Mouse (Mus musculus) lung, postnatal 25 days (tissue): ENCODE measurements around the gene Nlrp9b.
"Not testable (repeated sequence)": the region's sequence is repeated elsewhere in the genome, so short reads cannot be mapped to it uniquely, and the experiment has no call there.

Experiments used
- DNase-seq: peaks from one replicate; pipeline ENCODE4 v3.0.0; 2022; ENCODE audit warnings: low spot score

Nlrp9b gene

DNA sequence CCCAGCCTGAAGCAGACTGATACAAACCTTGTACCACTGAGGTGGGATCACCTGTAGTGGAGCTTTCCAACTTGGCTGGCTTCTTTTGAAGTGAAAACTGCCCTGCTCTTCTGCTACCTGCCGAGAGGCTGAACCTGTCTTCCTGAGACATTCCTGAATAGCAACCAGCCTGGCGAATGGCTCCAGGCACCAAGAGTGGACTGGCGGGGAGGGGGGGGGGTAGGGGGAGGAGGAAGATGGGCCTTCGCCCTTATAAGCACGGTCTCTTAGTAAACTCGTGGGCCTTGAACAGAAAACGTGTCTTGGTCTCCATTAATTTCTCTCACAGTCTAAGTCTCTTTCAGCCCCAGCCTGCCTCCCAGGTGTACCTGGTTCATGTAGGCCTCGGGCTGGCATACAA is at the start of gene Nlrp9b:
Gene Nlrp9b (plus strand): TSS at position 301 of the 400 bp plus-strand sequence.
- DNase-seq: not testable (repeated sequence)

DNA sequence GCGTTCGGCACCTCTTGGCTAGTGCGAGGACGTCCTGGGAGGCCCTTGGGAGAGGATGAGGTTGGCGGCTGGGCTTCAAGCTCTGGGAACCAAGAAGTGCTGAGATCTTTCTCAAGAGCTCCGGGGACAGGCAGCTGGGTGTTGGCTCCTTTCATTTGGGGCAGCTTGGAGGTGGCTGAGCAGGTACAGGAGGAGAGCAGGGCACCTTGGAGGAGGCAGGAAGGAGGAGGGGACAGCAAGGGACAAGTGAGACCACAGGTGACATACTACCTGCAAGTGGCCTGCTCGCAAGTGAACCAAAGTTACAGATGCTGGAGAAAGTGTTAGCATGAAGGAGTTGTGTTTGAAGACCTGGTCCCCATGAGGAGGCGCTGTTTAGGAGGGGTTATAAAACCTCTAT is 46.6 kb upstream of the Nlrp9b start:
- DNase-seq: no peak

DNA sequence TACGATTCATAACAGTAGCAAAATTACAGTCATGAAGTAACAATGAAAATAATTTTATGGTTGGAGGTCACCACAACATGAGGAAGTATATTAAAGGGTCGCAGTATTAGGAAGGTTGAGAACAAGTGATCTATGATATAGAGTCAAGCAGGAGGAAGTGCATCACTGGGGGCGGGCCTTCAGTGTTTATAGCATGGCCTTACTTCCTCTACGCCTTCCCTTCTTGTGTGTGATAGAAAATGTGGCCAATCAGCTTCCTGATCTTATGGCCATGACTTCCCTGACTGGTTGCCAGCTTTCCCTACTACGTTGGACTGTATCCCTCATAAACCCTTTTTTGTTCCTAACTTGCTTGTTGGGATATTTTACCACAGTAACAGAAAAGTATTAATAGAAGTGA is 46.1 kb upstream of the Nlrp9b start:
- DNase-seq: no peak

DNA sequence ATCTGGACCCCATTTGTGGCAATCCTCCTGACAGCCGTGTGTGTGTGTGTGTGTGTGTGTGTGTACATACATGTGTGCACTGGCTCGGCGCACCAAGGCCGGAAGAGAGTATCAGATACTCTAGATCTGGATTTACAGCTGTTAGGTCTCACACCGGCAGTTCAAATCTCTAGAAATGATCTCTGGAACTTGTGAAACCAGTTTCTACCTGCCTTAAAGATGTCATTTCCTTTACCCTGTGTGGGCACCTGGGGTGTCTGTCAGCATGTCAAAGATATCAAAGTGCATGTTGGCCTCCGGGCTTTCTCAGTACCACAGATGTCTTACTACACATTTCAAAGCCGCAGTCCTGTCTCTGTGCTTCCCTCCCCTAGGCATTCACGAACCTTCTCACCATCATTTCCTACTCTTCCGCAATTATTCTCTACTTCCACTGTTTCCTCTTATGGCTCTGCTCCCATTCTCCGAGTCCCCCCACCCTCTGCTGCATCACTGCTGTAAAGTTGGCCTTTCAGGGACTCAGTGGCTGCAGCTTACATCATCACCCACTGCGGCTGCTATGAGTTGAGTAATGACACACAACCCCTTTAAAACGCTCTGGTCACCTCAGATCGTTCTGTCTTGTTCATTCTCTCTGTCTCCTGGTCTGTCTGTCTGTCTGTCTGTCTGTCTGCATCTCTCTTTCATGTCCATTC is 45.3 kb upstream of the Nlrp9b start:
- DNase-seq: no peak

DNA sequence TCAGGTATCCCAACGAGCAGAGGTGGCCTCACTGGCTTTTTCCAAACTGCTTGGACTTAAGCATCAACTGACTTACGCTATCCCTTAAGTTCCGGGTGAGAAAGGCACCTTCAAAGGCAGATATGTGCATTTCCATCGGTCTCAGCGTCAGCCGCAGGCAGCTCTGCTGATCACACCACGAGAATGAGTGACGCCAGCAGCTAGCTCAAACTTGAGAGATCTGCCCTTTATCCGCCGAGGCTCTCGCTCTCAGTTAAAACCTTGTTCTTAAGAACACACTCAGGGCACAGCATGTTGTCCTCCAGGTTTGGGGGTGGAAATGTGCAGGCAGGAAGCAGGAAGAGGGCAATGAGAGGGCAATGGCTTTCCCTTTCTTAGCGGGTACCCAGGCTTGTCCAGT is 42.3 kb upstream of the Nlrp9b start:
- no peak for DNase-seq

DNA sequence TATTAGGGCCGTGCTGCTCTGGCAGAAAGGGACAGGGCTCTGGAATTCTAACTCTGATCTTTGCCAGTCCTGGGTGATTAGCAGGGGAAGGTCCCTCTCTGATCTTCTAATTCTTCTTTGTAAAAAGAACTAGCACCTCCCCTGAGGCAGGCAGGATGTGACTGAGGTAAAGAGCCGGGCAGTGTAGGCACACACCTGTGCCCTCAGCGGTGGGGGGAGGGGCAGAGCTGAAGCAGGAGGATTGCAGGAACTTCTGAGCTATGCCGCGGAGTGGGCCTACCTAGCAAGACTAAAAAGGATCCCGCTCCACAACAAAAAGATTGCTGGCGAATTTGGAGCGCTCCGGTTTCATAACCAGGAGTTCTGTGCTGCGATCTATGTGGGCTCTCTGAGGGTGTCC is 41.3 kb upstream of the Nlrp9b start:
- DNase-seq: no peak

DNA sequence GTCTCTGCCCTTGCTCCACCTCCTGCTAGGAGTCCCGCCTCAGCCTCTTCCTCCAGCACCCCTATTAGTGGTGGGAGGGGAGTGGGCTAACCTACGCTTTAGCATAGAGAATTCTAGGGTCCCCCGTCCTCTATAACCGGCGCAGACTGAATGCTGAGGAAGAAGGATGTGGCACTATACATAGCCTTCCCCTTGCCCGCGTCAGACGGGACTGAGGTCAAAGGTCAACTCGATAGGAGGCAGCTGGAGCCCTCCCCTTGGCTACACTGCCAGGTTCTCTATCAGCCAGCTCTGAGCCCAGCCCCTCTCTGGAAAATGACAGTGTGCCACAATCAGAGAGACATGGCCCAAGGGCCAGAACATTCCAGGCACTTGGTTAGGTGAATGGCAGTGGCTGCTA is 40.7 kb upstream of the Nlrp9b start, which contains the start of gene Igsf23:
Gene Igsf23 (minus strand): TSS at position 168 of the 400 bp plus-strand sequence.
- no peak for DNase-seq

DNA sequence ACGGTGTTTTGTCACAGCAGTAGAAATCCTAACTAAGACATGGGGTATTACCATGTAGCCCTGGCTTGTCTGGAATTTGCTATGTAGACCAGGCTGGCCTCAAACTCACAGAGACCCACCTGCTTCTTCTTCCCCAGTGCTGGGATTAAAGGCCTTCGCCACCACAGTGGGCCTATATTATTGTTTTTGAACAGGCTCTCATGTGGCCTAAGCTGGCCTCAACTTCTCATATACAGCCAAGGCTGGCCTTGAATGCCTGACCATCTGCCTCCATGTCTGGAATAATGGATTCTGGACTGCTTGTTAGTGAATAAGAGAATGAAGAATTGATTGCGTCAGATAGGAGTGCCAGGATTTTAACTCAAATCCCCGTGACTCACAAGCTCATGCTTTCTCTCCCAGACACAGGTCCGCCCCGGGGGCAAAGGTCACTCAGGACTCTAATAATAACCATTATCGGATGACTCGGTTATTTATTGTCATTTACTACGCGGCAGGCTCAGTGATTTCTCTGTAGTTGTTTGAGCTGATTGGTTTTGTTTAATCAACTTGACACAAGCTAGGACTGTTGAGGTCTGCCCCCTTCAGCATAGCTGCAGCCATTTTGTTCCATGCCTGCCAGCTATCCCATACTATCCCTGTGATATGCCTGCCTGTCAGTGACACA is 38.8 kb upstream of the Nlrp9b start:
- no peak for DNase-seq

DNA sequence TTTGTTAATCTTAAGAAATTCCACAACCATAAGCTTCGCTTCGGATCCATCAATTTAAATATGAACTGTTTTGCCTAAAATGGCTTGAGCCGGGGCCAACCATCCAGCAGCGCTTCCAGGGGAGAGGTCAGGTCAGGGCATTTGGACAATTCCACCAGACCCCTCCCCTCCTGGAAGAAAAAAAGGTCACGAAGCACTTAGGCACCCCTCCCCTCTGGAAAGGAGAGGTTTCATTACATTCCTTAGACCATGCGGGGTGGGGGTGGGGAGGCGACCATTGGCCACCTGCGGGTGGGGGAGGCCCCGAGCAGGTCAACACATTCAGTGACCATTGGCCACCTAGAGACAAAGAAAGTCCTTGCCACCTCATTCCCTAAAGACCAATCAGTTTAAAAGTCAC is 38.2 kb upstream of the Nlrp9b start:
- DNase-seq: no peak

DNA sequence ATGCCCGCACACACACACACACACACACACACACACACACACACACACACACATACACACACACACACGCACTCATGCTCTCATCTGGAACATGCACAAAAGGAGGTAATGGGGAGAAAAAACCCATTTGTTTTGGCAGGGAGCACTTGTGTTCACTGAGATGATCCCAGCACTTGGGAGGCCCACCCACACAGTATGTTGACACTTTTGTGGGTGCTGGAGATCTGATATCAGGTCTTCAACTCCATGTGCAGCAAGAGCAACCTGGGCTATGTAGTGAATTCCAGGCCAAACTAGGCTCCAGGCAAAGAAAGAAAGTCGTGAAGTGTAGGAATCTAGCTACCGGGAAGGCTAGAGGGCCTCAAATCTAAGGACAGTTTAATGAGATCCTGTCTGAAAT is 35.4 kb upstream of the Nlrp9b start:
- no peak for DNase-seq

DNA sequence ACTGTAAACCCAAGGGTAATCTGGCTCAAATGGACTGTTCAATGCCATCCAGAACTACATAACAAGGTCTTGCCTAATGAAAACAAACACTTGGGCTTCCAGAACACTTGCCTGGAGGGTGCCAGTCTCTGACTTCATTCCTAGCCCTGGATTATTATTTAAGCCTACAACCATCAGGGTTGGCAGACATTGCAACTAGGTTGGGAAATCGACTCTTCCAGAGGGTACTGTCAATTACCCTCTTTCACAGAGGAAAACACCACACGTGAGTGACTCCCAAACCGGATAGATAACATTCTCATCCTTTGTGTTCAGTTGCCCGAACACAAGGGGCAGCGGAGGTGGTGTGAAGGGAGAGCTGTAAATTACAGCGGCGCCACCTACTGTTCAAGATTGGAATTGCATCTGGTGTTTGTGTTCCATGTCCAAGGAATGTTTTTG is 34.9 kb upstream of the Nlrp9b start:
- peak; percentile 92 for DNase-seq

DNA sequence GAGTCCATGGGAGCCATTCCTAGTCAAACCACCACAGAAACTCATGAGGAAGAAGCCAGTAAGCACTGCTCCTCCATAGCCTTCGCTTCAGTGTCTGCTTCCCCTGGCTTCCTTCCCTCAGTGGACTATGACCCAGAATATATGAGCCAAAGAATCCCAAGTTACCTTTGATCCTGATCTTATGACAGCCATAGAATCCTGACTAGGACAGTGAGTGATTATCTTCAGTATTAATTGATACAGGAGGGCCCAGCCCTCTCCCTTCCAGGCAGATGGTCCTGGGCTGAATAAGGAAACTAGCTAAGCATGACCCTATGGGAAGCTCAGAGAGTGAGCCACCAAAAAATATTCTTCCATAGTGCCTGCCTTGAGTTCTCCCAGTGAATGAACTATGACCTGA is 28.8 kb upstream of the Nlrp9b start:
- no peak for DNase-seq

DNA sequence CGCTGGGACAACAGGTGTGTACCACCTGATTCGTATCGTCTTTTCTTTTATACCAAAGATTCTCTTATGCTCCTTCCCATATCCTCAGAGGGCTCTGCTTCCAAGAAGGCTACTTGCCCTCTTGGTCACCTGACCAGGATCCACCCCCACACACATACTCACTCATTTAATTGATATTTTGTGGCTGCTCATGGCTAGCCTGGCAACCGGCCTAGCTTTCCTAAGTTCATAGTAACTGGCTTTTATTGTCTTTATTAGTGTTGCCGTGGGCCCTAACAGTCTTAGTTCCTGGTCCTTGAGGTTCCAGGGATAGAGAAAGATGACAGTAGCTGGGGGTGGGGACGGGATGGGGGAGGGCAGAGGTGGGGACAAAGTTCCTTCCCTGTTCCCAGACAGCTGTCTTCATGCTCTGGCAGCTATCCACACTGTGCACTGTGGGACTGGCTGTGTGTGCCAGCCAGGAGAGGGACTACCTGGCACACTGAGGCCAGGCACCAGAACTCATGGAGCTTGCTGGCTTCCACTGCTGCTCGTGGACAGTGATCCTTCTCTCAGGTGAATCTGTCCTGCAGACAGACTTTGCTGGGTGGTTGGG is 26.2 kb upstream of the Nlrp9b start, which contains the start of gene Ceacam20:
Gene Ceacam20 (plus strand): TSS at position 428 of the 595 bp plus-strand sequence.
- no peak for DNase-seq

DNA sequence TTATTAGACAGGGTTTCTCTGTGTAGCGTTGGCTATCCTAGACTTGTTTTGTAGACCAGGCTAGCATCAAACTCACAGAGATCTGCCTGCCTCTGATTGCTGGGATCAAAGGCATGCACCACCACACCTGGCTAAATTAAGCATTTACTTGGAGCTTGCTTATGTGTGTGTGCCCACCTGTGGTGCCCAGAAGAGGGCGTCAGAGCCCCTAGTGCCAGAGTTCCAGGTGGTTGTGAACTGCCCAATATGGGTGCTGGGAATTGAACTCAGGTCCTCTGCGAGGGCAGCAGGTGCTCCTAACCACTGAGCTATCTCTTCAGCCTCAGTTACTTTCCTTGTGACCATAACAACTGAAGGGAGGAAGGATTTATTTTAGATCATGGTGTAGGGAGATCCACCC is 22.2 kb upstream of the Nlrp9b start:
- no peak for DNase-seq

DNA sequence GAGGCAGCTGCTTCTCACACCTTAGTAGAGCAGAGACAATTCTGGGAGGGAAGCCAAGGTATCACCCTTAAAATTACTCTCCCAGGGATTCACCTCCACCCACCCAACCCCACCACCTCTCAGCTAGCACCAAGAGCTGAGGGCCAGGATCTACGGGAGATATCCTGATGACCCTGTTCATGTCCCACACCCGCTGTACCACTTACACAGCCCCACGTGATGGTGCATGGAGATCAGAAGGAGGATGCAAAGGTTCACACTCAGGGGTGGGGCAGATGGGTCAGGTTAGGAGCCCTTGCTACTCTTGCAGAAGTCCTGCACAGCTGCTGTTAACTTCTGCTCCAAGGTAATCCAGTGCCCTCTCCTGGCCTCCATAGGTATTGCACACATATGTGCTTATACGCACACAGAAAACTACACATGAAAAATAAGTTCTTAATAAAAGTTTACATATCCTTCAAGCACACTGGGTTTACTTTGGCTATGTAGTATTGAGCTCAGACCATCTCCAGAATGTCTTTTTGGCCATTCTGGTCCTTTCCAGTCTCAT is 21.6 kb upstream of the Nlrp9b start:
- no peak for DNase-seq

DNA sequence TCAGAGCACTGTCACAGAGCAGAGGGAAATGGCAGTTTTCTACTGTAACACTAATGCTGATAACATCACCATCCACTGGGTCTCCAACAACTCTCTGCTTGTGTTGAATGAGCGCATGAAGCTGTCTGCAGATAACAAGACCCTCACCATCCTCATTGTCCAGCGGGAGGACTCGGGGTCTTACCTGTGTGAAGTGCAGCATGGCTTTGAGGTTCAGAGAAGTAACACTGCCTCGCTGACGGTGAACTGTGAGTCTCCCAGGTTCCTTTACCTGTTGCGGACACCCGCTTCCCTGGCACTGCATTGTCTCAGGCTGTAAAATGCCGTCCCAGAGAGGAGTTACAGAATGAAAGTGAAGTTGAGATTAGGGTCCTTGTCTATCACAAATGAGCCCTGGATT is 21.1 kb upstream of the Nlrp9b start:
- no peak for DNase-seq

DNA sequence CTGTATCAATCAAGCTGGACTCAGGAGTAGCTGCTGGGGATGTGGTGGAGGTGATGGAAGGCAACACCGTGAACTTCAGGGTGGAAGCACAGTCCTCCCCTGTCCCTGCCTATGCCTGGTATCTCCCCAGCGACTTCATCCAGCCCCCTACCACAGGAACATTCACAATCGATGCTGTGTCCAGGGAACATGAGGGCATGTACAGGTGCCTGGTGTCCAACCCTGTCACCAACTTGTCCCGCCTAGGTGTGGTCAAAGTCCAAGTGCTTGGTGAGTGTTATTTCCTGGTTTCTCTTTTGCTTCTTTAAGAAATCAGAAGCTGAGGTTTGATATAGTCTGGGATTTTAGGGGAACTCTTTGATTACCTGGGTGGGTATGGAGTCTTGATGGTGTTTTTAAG is 19.7 kb upstream of the Nlrp9b start:
- DNase-seq: no peak

DNA sequence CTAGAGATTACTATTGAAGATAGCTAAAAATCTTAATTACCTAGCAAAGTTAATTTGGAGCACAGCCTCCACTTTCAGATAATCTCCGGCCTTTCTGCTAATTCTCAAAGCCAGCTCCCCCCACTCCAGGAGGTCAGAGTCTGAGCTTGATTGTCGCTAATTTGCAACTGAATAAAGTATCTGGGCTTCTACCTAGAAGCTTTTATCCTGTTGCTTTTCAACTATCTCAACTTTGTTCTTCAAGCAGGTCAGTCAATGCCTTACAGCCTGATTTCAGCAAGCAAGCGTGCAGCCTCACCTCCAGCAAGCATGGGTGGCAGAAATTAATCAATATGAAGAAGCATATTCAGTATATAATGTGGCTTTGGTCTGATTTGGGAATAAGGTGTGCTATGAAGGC is 5.5 kb downstream of the Nlrp9b start:
- not testable (repeated sequence) for DNase-seq

DNA sequence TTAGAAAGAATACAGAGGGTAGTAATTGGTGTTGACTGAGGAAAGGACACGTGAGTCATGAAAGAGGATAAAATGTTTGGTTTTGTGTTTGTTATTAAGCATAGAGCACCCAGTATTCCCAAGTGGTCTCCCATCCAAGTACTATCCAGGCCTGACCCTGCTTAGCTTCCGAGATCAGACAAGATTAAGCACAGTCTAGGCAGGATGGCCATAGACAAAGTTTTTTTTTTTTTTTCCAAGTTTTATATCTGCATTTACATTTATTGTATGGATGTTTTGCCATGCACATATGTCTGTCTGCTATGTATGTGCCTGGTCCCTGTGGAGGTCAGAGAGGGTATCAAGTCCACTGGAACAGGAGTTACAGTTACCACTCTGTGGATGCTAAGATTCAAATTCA is 18.7 kb downstream of the Nlrp9b start:
- no peak for DNase-seq

DNA sequence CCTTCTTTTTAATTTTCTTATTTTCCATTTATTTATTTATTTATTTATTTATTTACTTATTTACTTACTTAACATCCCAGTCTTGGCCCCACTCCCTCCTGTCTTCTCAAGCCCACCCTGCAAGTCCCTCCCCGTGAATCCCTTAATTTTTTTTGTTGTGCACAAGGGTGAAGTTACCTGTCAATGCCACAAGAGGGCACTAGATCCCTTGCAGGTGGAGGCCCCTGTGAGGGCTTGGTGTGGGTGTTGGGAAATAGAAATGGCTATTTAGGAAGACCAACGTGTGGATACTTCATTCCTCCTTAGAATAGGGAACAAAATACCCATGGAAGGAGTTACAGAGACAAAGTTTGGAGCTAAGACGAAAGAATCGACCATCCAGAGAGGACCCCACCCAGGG is 72.8 kb downstream of the Nlrp9b start:
- DNase-seq: not testable (repeated sequence)

DNA sequence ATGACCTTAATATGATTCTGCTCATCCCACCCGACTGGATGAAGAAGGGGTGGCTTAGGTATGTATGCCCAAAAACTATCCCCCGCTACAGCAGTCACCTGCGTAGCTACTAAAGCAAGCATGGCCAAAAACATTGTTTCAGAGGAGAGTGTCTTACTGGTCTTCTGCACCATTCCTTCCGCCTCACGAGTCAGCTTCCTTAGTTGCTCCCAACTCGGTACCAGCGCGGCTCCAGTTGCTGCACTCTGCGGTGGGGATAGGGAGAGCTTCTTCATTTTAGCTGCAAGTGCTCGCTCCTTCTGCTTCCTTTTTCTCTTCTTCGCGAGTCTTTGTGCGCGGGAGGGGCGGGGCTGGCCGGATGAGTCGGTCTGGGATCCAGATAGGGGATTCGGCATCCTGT is 86.9 kb downstream of the Nlrp9b start:
- DNase-seq: not testable (repeated sequence)

DNA sequence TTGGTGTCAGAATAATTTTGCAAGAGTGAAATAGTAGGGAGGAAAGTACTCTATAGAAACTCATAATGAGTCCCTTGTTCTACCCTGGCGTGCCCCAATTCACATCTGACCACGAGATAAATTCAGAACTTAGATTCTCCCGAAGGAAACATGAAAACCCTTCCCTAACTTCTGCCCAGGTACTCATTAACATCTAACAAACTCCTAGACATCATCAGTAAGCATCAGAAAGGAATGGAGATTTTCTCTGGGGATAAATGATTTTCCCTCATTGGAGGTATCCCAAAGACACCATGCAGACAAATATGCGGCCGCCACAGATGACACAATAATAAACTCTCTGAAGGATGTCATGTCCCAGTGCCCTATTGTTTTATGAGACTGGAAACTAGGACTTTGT is 108.1 kb downstream of the Nlrp9b start, which contains the start of gene Vmn1r91:
Gene Vmn1r91 (plus strand): TSS at position 301 of the 400 bp plus-strand sequence.
- DNase-seq: not testable (repeated sequence)

DNA sequence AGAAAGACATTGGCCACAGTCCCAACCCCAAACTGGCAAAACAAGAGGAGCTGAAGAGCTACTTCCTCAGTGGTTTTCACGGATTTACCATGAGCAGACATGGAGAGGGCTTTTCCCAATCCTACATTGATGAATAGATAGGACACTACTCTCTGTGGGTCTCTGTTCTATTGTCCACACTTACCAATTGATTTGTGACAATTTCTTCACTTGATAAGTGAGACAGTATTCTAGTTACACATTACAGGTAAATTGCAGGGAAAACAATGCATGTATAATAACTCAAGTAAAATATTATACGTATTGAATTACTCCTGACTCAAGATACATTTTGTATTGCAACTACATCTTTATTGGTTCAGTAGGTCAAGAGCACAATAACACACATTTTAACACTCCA is 131.2 kb downstream of the Nlrp9b start, which contains the start of gene Gm16442:
Gene Gm16442 (minus strand): TSS at position 101 of the 400 bp plus-strand sequence.
- DNase-seq: not testable (repeated sequence)
